Mouse (Mus musculus): ENCODE data around the gene Relt.
A peak's percentile ranks its signal among the peaks of the same experiment; 100 is the strongest.

The Relt gene

GRCm38 (mm10) chr7:100875822-100876221 lies 12.6 kb upstream of the Relt start:
- no peak for DNase-seq (ENCODE audit: low spot score in 2 of 2)

GRCm38 (mm10) chr7:100873197-100873596 lies 10.0 kb upstream of the Relt start:
- no peak for DNase-seq (ENCODE audit: low spot score in 2 of 2)

DNA sequence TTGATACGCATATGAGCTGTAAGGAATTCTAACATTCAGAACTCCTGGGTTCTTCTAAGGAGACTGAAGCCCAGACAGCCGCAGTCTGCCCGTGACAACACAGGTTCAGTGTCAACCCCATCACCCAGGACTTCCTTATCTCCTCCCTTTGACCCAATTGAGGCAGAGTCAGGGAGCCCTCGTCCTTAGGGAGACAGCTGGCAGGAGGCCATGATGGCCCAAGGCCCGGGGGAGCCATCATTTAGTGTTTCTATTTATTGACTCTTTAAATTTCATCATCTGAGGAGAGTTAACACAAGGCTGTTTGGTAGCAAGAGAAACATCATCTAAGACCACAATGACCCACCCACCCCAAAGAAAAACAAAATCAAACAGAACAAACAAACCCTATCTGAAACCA lies 8.6 kb upstream of the Relt start:
- no peak for DNase-seq (ENCODE audit: low spot score in 2 of 2)

- no peak for DNase-seq (ENCODE audit: low spot score in 2 of 2)
Observed at GRCm38 (mm10) chr7:100871355-100871754, 8.1 kb upstream of the Relt start.

DNA sequence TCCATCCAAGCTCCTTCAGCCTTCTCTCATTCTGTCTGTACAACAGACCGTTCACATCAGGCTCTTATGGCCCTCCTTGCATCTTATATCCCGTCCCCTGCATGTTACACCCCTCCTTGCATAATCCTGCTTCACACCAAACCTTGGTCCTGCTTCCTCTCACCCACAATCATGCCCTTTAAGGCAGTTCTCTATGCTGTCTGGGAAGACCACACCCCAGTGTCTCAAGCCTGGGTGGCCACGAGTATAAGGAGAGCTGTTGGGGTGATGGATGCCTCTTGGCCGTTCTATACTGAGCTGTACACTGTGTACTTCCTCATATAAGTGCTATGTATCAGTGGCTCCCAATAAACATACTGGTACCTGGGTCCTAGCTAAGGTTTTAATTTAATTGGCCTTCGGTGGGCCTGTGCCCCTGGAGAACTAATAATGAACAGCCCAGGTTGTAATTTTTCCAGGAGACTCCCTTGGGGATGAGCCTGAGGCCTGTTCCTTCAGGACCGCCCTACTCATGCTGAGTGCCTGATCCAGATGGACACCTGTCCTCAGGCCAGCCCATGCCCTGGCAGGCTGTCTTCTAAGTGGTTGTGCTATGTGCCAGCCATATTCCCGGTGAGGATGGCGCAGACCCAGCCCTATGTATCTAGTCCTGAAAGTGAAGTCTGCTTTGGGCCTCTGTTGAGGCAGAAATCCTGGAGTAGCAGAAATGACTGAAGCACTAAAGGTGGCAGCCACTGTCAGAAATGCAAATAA lies 6.8 kb upstream of the Relt start:
- no peak for DNase-seq (ENCODE audit: low spot score in 2 of 2)

DNA sequence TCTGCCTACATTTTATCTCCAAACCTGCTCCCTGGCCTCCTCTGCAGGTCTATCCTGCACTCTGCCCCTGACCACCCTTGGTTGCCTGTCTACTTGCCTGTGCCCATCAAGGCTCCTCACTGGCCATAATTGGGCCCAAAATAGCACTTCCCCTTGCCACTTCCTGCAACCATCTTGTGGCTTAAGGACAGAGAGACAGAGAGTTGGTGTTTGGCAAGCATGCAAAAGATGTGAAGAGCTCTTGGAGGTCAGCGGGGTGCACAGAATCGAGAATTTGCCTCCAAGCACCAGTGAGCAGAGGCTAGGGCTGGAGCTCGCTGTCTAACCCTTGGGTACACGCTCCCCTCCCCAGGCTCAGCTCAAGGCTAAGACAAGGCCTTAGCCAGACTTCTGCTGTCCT lies 5.3 kb upstream of the Relt start:
- peak; percentile 46 to 72 for DNase-seq (ENCODE audit: low spot score in 2 of 2)

DNA sequence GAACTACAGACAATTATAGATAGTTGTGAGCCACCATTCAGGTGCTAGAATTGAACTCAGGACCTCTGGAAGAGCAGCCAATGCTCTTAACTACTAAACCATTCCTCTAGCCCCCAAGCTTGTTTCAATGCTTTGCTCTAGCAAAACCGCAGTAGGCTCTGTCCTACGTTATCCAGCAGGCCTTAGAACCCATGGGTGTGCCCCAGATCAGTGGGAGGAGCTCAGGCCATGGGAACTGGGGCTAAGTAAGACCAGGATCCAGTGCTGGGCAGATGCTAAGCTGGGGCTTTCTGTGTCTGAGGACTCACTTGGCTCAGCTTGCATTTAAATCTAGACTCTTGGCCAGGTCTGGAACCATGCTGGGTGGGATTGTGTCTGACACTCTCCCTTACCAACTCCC lies 4.3 kb upstream of the Relt start:
- DNase-seq (ENCODE audit: low spot score in 2 of 2) = peak in 1 of 2 experiments; percentile 30

GRCm38 (mm10) chr7:100866675-100867074 lies 3.4 kb upstream of the Relt start:
- peak; percentile 77 to 91 for DNase-seq (ENCODE audit: low spot score in 2 of 2)

DNA sequence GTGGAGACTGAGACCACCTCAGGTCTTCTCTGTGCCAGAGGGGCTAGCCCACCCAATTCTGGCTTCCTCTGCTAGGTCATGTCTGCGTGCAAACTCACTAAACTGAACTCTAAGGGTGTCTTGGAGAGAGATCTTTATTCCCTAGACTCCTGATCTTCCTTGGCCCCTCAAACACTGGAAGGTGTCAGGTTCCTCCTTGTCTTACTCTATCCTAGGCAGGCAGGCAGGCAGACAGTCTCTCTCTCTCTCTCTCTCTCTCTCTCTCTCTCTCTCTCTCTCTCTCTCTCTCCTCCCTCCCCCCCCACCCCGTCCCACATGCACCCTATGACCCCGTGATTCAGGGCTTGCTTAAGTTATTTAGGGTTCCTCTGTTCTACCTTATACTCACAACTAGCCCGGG lies 893 bp downstream of the Relt start:
- DNase-seq (ENCODE audit: low spot score in 2 of 2) = no peak

- no peak for DNase-seq (ENCODE audit: low spot score in 2 of 2)
Observed at GRCm38 (mm10) chr7:100861209-100861608, 2.0 kb downstream of the Relt start.

DNA sequence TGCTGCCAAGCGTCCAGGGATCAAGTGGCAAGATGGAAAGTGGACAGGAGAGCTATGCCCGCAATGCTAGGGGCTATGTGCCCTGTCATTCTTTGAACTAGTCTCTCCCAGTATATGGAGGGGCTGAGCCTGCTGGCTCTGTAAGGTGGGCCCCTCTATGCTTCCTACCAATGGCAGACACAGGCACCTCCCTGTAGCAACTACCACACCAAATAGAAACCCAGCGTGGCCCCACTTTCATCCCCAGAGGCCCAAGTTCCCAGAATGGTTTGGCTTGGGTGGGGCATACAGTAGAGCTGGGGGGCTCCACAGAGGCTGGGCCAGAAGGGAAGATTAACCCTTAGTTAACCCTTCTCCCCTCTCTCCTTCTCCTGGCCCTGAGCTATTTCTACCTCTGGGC lies 2.8 kb downstream of the Relt start:
- no peak for DNase-seq (ENCODE audit: low spot score in 2 of 2)

DNA sequence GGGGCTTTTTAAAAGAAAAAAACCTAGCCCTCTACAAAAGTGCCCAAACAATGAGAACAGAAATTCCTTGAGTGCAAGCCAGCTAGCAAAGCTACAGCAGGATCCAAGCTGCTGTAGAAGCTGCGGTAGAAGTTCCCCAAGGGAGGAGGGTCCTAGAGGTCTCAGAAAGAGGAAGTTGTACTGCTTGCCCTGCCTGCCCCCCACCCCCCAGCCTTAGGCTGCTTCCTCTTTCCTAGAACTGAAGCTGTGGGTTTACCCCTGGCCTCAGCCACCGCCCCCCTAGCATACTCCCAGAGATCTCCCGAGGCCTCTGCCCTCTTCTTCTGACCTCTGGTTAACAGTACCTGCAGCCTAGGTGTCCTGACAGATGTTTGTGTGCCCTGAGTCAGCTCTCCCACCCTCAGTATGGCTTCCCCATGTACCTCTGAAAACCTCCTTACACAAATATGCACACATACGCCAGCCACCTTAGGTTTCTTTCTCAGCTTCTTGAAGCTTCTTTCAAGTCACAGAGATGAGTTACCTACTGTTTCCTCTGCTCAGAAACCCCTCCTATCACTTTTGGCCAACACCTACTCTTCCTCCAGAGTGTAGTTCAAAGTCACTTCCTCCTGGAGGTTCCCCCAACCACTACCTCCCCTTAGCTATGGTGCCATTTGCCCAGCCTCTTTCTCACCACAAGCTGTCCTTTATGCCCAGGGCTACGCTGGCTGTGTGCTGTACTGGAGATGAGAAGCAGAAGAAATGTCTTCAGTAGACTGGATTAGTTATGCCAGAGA lies 7.3 kb downstream of the Relt start:
- DNase-seq (ENCODE audit: low spot score in 2 of 2) = peak; percentile 81 to 86

DNA sequence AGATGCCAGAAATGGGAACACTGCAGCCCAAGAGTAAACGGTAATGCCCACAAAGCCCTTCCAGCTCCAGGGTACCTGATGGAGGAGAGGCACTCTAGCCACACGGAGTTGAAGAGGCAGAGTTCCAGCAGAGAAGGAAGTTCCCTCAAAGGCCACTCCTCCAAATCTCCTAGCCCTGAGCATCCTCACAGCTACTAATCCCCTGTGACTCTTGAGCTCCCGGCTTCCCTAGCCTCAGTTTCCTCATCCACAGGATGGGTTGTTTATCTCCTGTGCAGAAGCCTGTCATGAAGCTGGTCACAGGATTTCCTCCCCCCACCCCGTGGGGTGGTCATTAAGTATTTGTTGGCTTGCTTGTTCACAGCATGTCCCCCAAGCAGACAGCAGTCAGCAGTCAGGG lies 7.9 kb downstream of the Relt start:
- no peak for DNase-seq (ENCODE audit: low spot score in 2 of 2)

- DNase-seq (ENCODE audit: low spot score in 2 of 2) = no peak
Observed at GRCm38 (mm10) chr7:100854861-100855260, 8.4 kb downstream of the Relt start.

DNA sequence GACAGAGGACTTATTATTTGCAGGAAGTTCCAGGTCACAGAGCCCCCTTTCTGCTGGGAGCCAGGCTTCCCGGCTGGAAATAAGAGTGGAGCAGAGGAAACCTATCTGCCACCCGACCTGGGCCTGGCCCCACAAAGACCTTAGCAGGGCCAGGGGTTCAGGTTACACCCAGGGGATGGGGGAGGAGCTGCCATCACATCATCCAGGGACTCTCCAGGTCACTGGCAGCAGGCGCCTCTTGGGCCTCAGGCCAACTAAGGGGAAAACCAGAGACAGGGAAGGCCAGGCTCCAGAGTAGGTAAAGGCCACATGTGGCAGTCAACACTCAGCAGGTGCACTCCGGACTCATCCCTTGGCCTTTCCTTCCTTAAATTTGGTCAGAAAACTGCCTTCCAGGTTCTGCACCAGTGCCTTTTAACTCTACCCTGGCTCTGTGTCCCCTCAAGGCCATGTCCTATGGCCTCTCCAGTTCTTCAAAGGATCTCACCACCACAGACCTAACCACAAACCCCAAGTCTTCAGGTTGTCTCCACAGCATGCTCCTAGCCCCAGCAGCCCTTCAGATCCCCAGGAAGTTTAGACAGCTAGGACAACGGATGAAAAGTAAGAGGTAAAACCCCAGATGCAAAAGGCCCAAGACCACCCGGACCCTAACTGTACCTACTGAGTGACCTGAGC lies 9.0 kb downstream of the Relt start:
- DNase-seq (ENCODE audit: low spot score in 2 of 2) = no peak

- no peak for DNase-seq (ENCODE audit: low spot score in 2 of 2)
Observed at GRCm38 (mm10) chr7:100853396-100853795, 9.8 kb downstream of the Relt start.

DNA sequence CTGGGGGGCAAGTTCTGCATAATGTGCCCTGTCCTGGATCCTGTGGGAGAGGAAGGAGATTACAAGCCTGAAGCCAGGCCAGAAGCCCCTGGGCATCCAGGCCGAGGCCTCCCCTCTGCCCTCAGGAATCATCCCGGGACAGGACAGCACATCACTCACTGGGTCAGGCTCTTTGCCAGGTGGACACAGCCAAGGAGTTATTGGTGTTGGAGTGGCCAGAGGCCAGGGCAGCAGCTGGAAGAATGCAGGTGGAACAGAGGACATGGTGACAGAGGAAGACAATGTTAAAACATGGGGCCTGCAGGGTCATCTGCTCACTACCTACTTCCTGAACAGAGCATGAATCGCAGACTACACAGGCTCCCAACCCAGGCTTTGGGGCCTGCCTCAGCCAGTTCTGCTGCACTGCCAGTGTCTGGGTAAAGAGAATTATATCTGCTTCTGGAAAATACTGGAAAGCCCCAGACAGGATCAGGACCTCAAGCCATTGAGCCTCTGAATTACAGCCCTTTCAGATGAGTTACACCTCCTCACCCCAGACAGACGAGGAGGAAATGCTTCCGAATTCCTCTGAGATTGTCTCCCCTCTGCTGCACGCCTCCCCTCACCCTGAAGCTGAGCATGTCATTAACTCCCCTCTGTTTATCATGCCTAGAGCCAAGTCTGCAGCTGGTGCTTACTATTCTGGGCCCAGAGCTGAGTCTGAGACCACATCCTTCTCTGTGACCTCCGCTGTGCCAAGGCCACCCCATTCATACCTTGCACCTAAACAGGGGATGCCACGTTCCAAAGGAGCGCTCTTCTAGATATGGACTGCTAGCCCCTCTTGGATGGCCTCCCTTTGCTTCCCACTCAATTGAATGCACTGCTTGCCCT lies 11.5 kb downstream of the Relt start:
- DNase-seq (ENCODE audit: low spot score in 2 of 2) = no peak

GRCm38 (mm10) chr7:100849508-100849907 lies 13.7 kb downstream of the Relt start:
- DNase-seq (ENCODE audit: low spot score in 2 of 2) = no peak

DNA sequence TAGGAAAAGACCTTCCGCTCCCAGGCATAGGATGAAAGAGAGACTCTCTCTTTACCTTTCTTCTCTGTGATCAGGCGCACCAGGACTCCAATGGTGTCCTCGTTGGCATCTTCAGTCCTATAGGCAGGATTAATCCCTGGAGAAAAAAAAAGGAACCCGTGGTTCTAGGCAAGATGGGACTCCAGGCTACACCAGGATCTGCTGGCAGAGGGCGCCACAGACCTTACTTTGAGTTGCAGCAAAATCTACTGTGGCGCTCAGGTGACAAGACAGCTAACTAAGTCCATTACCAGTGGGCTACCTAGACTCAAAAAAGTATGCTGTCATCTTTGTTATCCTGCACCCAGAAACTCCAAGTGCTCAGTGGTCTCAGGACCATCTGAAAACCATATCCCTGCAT lies 14.5 kb downstream of the Relt start:
- peak; percentile 77 to 89 for DNase-seq (ENCODE audit: low spot score in 2 of 2)

- DNase-seq (ENCODE audit: low spot score in 2 of 2) = peak; percentile 14 to 62
Observed at GRCm38 (mm10) chr7:100847131-100847530, 16.1 kb downstream of the Relt start.

- DNase-seq (ENCODE audit: low spot score in 2 of 2) = peak; percentile 22 to 63
Observed at GRCm38 (mm10) chr7:100846033-100846432, 17.2 kb downstream of the Relt start.

DNA sequence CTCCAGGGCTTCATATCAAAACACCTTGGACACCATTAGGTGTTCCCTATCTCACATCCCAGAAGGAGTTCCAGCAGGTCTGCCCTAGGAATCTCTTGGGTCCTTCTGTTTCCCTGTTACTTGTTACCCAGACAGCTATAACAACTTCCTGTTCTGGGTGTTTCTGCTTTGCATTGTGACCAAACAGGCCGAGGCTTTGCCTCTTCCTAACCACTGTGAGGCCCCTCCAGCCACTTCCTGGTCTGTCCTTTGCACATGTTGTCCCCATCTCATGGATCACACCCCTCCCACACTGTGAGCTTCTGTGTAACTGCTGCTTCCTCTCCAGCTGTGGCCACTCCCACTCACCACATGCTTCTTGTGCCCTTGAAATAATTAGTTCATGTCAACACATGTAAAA lies 17.8 kb downstream of the Relt start:
- DNase-seq (ENCODE audit: low spot score in 2 of 2) = peak; percentile 75 to 83

Data from spleen, postnatal 4 days (tissue).